Mouse (Mus musculus) erythroblast, embryonic 14.5 days (primary cell): ENCODE measurements around the gene Wfdc21. TPM values are rescaled to one million over a fixed set of nuclear protein-coding genes. Genes with fewer than 3 reads are reported as not detected.

Source experiments
- H3K27me3 ChIP-seq: 2 replicates; pipeline ENCODE4 v1.6.1; 2012; ENCODE audit warnings: inconsistent platforms; ENCODE audit not compliant: control insufficient read depth
- H3K36me3 ChIP-seq: 2 replicates; pipeline ENCODE4 v1.6.1; 2012; ENCODE audit warnings: mild to moderate bottlenecking, inconsistent platforms; ENCODE audit not compliant: control insufficient read depth
- H3K4me1 ChIP-seq: 2 replicates; pipeline ENCODE4 v1.6.1; 2012; ENCODE audit warnings: inconsistent platforms; ENCODE audit not compliant: control insufficient read depth
- H3K4me3 ChIP-seq: replicated peaks from 2 replicates; pipeline ENCODE3; 2012; ENCODE audit warnings: moderate library complexity, mild to moderate bottlenecking, inconsistent platforms
- H3K9me3 ChIP-seq: 2 replicates; pipeline ENCODE4 v1.6.1; 2012; ENCODE audit warnings: low read length, inconsistent platforms, mixed read lengths; ENCODE audit not compliant: control insufficient read depth
- GATA1 ChIP-seq: IDR thresholded peaks from 2 replicates; pipeline ENCODE4 v1.6.1; 2012; ENCODE audit warnings: low read length, inconsistent platforms, mixed read lengths
- TAL1 ChIP-seq: IDR thresholded peaks from 3 replicates; pipeline ENCODE4 v1.6.1; 2012; ENCODE audit warnings: low read length, inconsistent platforms, mixed read lengths
- polyA plus RNA-seq: library from polyadenylated mRNA; stranded (reverse); fragments of >175 nt; gene quantifications from 2 replicates; pipeline ENCODE4 v1.2.3, GENCODE M21; 2012

The Wfdc21 gene
- polyA plus RNA-seq, 1 experiment, result not detected

DNA sequence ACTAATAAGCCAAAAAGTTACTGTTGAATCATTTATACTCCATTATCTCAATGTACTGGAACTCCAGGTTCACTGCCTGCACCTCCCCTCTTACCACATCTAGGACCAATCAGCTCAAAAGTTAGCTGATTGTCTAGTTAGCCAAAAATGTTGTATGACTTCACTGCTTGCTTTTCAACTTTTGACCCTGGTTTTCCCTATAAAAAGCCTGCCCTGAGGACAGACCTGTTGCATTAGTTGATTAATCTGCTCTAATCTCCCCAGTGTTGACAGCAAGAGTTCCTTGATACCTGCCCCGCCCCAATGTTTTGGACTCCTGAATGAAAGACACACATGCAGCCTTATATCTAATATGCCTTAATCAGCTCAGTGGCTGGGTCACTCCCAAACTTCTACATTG, 15.6 kb upstream of the Wfdc21 start:
- Histone ChIP-seq H3K27me3 (no peaks in the 10 kb centered on the region), H3K9me3 (no peaks in the 10 kb centered on the region), H3K4me3 (no peak overlapping the region), H3K36me3 (no peaks in the 10 kb centered on the region), H3K4me1 (no peaks in the 10 kb centered on the region)
- no peak for TF ChIP-seq GATA1
- no peak for TF ChIP-seq TAL1

GRCm38 (mm10) chr11:83733071-83733640, 13.6 kb upstream of the Wfdc21 start:
- TF ChIP-seq TAL1 (no peak), GATA1 (no peak)
- H3K27me3 ChIP-seq, result no peaks in the 10 kb centered on the region
- H3K36me3 ChIP-seq, result no peaks in the 10 kb centered on the region
- H3K4me1 ChIP-seq, result no peaks in the 10 kb centered on the region
- no peak overlapping the region for H3K4me3 ChIP-seq
- no peaks in the 10 kb centered on the region for H3K9me3 ChIP-seq

GRCm38 (mm10) chr11:83734215-83734614, 12.5 kb upstream of the Wfdc21 start:
- Histone ChIP-seq H3K4me1 (no peaks in the 10 kb centered on the region), H3K36me3 (no peaks in the 10 kb centered on the region), H3K27me3 (no peaks in the 10 kb centered on the region), H3K9me3 (no peaks in the 10 kb centered on the region), H3K4me3 (no peak overlapping the region)
- TF ChIP-seq GATA1 (no peak), TAL1 (no peak)

- Histone ChIP-seq H3K9me3 (no peaks in the 10 kb centered on the region), H3K4me1 (no peaks in the 10 kb centered on the region), H3K27me3 (no peaks in the 10 kb centered on the region), H3K4me3 (no peak overlapping the region), H3K36me3 (no peaks in the 10 kb centered on the region)
- TF ChIP-seq TAL1, result no peak
- TF ChIP-seq GATA1, result no peak
These were observed 10.9 kb upstream of the Wfdc21 start for GRCm38 (mm10) chr11:83735881-83736280.

DNA sequence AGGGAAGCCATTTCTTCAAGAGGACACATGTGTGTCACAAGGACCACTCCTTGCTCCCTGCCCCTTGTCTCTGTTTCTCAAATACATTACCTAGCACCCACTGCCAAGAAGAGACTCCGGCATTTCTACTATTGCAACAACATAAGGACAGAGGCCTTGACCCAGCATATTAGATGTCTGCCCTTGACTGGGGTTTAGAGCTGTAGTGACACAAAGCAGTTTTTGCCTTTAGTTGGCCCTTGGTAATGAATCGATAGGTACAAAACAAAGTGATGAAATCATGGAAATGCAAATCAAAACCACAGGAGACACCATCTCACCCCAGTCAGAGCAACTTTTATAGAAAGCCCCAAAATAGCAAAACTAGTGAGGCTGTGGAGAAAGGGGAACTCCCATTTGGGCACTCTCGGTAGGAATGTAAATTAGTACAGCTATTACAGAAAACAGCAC, 9.6 kb upstream of the Wfdc21 start:
- H3K4me1 ChIP-seq, result no peaks in the 10 kb centered on the region
- no peaks in the 10 kb centered on the region for H3K36me3 ChIP-seq
- H3K4me3 ChIP-seq, result no peak overlapping the region
- H3K9me3 ChIP-seq, result no peaks in the 10 kb centered on the region
- H3K27me3 ChIP-seq, result no peaks in the 10 kb centered on the region
- TF ChIP-seq GATA1 (no peak), TAL1 (no peak)

DNA sequence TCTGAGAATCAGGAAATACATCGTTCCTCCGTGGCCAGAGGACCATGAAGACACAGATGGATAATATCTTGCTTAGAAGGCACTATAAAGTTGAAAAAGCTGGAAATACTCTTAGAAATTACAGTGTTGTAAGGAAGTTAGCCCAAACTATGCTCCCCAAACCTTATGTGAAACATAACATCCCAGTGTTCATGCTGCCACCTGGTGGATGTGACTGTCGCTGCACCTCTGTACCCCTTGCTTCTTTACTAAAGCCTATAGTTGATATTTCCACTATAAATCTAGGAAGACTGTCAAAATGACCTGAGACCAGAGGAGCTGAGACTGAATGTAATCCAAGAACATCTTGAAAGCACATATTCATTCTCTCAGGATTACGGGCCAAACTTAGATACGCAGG, 7.5 kb upstream of the Wfdc21 start:
- H3K36me3 ChIP-seq, result no peaks in the 10 kb centered on the region
- no peak for TF ChIP-seq GATA1
- TF ChIP-seq TAL1, result no peak
- H3K4me1 ChIP-seq, result no peaks in the 10 kb centered on the region
- no peaks in the 10 kb centered on the region for H3K9me3 ChIP-seq
- H3K27me3 ChIP-seq, result no peaks in the 10 kb centered on the region
- H3K4me3 ChIP-seq, result no peak overlapping the region

DNA sequence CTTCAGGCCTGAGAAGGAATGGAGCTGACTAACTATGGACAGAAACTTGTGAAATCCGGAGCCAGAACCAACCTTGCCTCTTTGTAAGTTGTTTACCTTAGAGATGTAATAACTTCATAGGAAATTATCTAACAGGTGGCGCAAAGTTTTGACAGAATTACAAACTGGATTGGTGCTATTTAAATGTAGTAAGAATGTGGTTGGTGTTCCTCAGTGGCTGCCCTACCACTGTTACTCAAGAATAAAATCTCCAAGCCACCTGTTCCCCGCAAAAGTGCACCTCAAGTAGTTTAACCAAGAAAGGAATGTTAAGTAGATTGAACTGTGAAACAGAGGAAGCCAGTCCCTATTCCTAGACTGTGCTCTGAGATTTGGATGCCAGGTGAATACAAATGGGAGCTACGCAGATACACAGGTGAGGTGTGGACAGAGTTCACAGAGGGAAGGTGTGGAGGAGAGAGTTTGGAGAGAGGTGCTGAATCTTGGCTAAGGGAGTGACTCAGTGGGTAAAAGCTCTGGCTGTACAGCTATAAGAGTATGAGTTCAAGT, 6.2 kb upstream of the Wfdc21 start:
- Histone ChIP-seq H3K4me3 (no peak overlapping the region), H3K4me1 (no peaks in the 10 kb centered on the region), H3K36me3 (no peaks in the 10 kb centered on the region), H3K27me3 (no peaks in the 10 kb centered on the region), H3K9me3 (no peaks in the 10 kb centered on the region)
- TF ChIP-seq GATA1 (no peak), TAL1 (no peak)

DNA sequence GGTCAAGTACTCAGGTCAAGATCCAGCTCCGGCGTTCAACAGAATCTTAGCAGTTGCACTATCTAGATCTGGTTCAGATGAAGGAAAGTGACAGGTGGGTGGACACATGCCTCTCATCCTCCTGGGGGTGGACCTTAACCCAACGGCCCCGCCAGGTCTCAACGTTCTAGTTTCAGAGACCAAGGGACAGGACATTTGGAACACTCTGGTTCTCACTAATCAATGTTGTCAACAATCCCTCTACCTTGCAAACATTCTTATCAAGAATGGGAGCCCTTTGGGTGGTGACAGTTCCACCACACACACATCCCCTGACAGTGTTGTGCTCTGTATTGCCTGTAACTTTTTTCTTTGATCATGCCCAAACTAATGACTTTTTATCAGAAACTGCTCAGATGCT, 4.9 kb upstream of the Wfdc21 start:
- no peak overlapping the region for H3K4me3 ChIP-seq
- peaks cover 8% of the 10 kb centered on the region for H3K27me3 ChIP-seq
- H3K4me1 ChIP-seq, result no peaks in the 10 kb centered on the region
- H3K36me3 ChIP-seq, result no peaks in the 10 kb centered on the region
- no peaks in the 10 kb centered on the region for H3K9me3 ChIP-seq
- TF ChIP-seq TAL1, result no peak
- no peak for TF ChIP-seq GATA1

- no peaks in the 10 kb centered on the region for H3K4me1 ChIP-seq
- H3K9me3 ChIP-seq, result no peaks in the 10 kb centered on the region
- no peak overlapping the region for H3K4me3 ChIP-seq
- no peaks in the 10 kb centered on the region for H3K36me3 ChIP-seq
- peaks cover 9% of the 10 kb centered on the region for H3K27me3 ChIP-seq
- TF ChIP-seq GATA1 (no peak), TAL1 (no peak)
These were observed 3.9 kb upstream of the Wfdc21 start for GRCm38 (mm10) chr11:83742731-83743355.
